Mouse (Mus musculus) gastrocnemius, postnatal 14 days (tissue): Measurements from ENCODE around the gene Irgm2. TPM values are rescaled to one million over a fixed set of nuclear protein-coding genes. Genes with fewer than 3 reads are reported as not detected.
"Not testable (repeated sequence)": the region's sequence is repeated elsewhere in the genome, so short reads cannot be mapped to it uniquely, and the experiment has no call there.

ENCODE experiments used
- DNase-seq: peaks from one replicate; pipeline ENCODE4 v3.0.0; 2021; ENCODE audit warnings: mixed read lengths
- intact Hi-C: fragments of 180-260 bp; cut with DNase I; formaldehyde crosslinking; loops from one replicate; pipeline ENCODE4 v1.15.1; 2025; ENCODE audit warnings: low total_unique reads
- total RNA-seq, 2 experiments: library from RNA; stranded (reverse); gene quantifications; 2 replicates each; pipeline ENCODE4 v1.2.3; 2021

Irgm2 gene
- total RNA-seq, 2 experiments from 2014 or later, result 4.8 to 5.5 TPM

- no peak for DNase-seq
- intact Hi-C loops, result no loop called here
These were observed 11.0 kb downstream of the Irgm2 start for GRCm38 (mm10) chr11:58210321-58210886.

- intact Hi-C loops, result no loop called here
- DNase-seq, result no peak
These were observed 11.8 kb downstream of the Irgm2 start for GRCm38 (mm10) chr11:58211062-58211681.

GRCm38 (mm10) chr11:58211682-58212067 is 12.3 kb downstream of the Irgm2 start:
- DNase-seq, result no peak
- intact Hi-C loops, result no loop called here

- no peak for DNase-seq
- intact Hi-C loops, result no loop called here
These were observed 14.4 kb downstream of the Irgm2 start for GRCm38 (mm10) chr11:58213673-58214342.

GRCm38 (mm10) chr11:58214391-58215048 is 15.1 kb downstream of the Irgm2 start:
- intact Hi-C loops, result no loop called here
- peak; percentile 88 for DNase-seq

GRCm38 (mm10) chr11:58215049-58215430 is 15.6 kb downstream of the Irgm2 start:
- DNase-seq, intact Hi-C loops: not testable (repeated sequence)

DNA sequence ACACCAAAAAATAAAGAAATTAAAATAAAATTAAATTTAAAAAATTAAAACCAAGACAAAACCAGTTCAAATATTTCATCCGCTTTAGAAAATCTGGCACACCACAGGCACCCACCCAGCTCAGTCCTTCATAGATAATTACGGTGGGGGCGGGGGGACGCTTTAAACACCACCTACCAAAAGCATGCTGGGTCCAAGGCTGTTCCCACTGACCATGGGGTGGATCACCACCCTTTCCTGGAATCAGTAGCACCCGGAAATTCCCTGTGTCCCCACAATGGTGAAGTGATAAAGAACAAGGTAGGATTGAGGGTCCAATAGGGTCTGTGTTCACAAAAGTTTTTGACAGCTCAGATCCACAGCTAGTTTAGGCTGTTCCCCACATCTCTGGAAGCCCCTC is 16.4 kb downstream of the Irgm2 start:
- intact Hi-C loops, result no loop called here

DNA sequence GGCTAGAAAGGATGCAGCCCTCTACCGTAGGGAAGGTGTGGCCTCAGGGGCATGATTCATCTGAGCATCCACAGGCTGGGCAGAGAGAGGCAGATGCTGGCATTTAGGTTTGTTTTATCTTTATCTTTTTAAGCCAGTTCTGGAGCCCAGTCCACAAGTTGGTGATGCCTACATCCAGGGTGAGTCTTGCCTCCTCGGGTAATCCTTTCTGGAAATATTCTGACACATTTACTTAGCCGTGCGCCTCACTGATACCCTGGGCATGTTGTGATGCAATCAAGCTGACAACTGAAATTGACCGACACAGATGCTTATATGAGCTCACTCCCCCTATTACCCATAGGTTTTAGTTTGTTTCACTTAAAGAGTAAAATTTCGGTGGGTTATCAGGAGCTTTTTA is 17.4 kb downstream of the Irgm2 start:
- no peak for DNase-seq
- intact Hi-C loops, result no loop called here

More for the DNA sequence above, 16.4 kb downstream of the Irgm2 start:
- no peak for DNase-seq

- intact Hi-C loops, result loop anchor here (2.0 kb wide), 1 partner anchor 43 kb away; no protein-coding TSS in a partner anchor
- peak; percentile 68 for DNase-seq
These were observed 24.3 kb downstream of the Irgm2 start for GRCm38 (mm10) chr11:58223751-58224150.

- intact Hi-C loops, result loop anchor here (2.0 kb wide), 1 partner anchor 44 kb away; no protein-coding TSS in a partner anchor
- no peak for DNase-seq
These were observed 24.9 kb downstream of the Irgm2 start for GRCm38 (mm10) chr11:58224313-58224712.

DNA sequence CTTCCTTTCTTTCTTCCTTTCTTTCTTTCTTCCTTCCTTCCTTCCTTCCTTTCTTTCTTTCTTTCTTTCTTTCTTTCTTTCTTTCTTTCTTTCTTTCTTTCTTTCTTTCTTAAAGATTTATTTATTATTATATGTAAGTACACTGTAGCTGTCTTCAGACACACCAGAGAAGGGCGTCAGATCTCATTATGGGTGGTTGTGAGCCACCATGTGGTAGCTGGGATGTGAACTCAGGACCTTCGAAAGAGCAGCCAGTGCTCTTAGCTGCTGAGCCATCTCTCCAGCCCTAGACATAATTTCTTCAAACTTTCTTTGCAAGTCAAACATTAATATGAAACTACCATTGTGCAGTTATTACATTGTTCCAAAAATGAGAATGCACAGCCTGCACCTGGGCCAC is 25.5 kb downstream of the Irgm2 start:
- DNase-seq, result not testable (repeated sequence)
- intact Hi-C loops, result loop anchor here (2.0 kb wide), 1 partner anchor 44 kb away; no protein-coding TSS in a partner anchor

DNA sequence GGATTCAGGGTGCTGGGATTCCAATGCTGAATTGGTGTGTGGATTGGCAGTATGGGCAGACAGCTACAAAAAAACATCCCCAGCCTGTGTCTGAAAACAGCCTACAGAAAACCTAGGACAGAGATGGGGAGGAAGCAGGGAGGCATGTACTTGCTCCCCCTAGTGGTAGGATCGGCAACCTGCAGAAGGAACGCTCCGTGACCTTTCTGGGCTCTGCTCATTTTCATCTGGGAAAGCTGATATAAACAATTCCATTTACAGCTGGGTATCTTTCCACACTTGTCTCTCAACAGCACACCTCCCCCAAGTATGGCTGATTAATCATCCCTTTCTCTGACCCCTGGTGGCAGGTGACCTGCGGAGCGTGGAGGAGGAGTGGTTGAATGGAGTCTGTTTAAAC is 26.2 kb downstream of the Irgm2 start:
- peak; percentile 66 for DNase-seq
- intact Hi-C loops, result loop anchor here (2.0 kb wide), 1 partner anchor 45 kb away; no protein-coding TSS in a partner anchor

GRCm38 (mm10) chr11:58226425-58226824 is 27.0 kb downstream of the Irgm2 start:
- intact Hi-C loops, result no loop called here
- no peak for DNase-seq

DNA sequence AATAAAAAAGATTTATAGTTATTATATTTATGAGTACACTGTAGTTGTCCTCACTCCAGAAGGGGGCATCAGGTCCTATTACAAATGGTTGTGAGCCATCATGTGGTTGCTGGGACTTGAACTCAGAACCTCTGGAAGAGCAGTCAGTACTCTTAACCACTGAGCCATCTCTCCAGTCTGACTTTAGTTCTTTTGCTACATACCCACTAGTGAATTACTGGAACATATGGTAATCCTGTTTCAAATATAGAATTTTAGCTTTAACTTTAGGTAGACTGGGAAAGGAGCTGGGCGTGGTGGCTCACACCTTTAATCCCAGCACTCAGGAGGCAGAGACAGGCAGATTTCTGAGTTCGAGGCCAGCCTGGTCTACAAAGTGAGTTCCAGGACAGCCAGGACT is 28.6 kb downstream of the Irgm2 start:
- intact Hi-C loops, DNase-seq: not testable (repeated sequence)

GRCm38 (mm10) chr11:58230396-58230910 is 31.0 kb downstream of the Irgm2 start:
- DNase-seq, result no peak
- intact Hi-C loops, result no loop called here

DNA sequence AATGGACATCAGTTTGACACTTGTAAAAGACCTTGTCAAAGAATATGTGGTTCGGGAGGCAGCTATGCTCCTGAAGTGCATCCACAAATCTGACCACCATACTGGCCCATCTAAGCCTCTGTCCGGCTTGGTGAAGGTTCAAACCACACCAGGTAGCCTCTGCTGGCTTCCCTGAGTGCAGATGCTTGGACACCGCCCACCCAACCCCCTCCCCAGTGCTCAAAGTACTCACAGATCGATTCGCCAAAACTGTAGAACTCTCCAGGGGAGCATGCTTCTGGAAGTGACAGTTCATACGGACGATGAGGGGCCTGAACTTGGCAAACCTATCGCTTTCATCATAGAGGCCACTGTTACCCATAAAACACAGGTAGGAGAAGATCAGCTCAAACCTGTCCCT is 31.7 kb downstream of the Irgm2 start:
- DNase-seq, result no peak
- intact Hi-C loops, result no loop called here

DNA sequence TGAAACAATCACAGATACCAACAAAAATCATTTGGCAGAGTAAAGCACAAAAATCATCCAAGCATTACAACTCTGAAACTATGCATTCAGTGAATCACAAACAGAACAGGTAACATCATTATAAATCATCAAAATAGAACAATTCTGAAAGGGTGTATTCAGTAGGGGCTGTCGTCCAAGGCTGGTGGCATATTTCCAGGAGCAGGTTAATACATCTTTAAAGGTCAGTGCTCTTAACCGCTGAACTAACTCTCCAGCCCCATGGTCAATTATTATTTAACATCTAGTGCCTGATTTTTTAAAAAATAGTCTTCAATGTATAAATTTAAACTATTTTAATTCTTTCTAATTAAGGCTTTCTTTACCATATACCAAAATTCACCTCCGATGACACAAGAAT is 35.1 kb downstream of the Irgm2 start:
- intact Hi-C loops, result not testable (repeated sequence)

DNA sequence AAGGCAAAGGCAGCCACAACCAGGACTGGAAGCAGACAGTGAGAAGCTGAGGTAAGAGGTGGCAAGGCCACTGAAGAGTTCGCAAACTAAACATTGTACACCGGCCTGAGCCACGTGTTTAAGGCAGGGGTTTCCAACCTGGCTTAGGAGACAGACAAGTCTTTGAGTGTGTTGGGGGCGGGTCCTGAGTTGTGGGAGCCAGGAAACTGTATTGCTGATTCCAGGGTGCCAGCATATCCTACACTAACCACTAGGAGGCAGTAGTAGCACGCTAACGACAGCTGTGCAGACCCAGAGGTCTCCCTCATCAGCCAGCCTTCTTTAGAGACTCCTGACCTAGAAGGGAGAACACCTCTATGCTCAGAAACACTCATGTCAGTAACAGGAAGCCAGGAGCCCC is 35.7 kb downstream of the Irgm2 start:
- no peak for DNase-seq
- intact Hi-C loops, result no loop called here

More for the DNA sequence above, 35.1 kb downstream of the Irgm2 start:
- DNase-seq, result not testable (repeated sequence)

GRCm38 (mm10) chr11:58238840-58239791 is 39.7 kb downstream of the Irgm2 start:
- intact Hi-C loops, result no loop called here
- DNase-seq, result peak; percentile 20
